Mouse (Mus musculus): ENCODE measurements around the gene Cckbr.

GRCm38 (mm10) chr7:105441426-105441825, 15.9 kb downstream of the Cckbr start:
- no peak for TF ChIP-seq CTCF (IDR thresholded peaks at IDR 0.05; ENCODE audit: borderline replicate concordance, extremely low read depth, insufficient read depth, insufficient read length)
- no peak for TF ChIP-seq POLR2A (IDR thresholded peaks at IDR 0.05; ENCODE audit: borderline replicate concordance, extremely low read depth, insufficient read depth, insufficient read length, poor library complexity, severe bottlenecking)

Measured in brain, embryonic 14.5 days (tissue).